Mouse (Mus musculus) cerebellum, postnatal 4 days (tissue): ENCODE data around the gene Lrrc52.
A peak's percentile ranks its signal among the peaks of the same experiment; 100 is the strongest.

Source experiments
- DNase-seq, 2 experiments: peaks; one replicate each; pipeline ENCODE4 v3.0.0; 2022; ENCODE audit warnings: low spot score in 2 of 2, mixed read lengths in 1 of 2

Gene Lrrc52

DNA sequence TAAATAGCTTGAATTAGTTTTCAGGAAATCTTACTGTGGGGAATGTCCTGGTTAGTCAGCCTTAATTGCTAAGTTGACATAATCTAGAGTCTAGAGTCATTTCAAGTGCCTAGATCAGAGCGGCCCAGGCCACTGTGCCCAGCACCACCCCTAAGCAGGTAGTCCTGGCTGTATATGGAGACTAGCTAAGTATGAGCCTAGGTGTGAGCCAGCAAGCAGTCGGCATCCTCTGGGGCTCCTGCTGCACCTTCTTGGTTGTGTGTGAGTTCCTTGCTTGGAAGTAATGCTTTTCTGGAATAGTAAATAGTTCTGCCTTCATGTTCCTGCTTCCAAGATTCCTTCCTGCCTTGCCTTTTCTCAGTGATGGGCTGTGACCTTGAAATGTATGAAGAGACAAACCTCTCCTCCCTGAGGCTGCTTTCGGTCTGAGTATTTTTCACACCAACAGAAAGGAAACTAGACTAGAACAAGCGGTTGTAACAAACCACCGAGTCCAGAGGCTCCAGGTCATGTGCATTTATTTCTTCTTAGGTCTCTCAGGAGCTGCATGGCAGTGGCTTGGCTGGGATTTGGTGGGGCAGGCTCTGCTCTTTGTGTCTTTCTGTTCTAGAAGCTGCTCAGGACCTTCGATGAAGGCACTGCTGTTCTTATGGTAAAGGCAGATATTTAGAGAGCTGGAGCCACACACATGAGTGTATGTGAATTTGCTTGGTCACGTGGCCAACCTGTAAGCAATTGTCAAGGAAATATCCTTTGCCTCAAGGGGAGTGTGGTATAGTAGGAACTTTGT is 30.2 kb downstream of the Lrrc52 start:
- DNase-seq: no peak

DNA sequence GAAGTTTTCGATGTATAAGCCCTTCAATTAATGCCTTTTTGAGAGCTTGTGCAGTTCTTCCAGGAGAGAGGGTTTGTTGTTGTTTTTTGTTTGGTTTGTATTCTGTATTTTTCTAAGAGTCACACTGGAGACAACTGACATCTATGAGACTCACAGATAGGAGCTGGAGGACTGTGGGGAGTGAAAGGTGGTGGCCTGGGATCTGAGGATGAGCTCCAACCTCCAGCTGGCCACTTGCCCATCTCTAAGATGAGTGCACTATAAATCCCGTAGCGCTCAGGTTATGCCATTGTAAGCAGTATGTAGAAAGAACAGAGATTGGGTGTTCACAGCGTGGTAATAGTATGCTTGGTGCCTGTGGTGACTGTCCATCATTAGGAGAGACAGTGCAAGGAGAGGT is 31.6 kb downstream of the Lrrc52 start:
- DNase-seq: no peak

DNA sequence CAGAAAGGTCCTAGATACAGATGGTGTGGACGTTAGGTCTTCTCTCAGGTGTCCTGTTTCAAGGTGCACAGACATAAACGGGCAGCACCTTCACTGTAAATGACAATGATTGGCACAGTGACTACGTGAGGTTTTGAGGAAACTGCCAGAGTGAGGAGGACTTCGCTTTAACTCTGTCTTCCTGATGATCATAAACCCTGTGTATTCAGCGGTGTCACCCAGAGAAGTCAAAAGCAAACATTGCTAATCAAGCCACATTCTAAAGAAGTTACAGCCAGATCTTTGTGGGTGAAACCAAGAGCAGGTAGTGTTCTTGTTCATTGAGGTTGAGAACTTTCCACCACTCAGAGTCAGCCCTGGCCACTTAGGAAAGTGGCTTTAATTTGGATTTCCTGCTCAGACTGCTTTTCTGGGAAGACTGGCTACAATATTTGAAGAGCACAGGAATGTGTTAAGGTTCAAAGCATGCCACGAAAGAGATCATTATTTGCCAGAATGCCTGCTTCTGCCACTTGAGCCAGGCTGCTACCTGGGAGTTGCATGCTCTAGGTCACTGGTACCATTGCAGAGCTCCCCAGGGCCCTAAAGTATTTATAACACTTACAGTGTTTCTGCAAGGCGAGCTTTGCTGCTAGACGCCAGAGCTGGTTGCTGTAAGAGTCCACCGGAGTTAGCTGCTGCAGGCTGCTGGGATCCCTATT is 35.5 kb downstream of the Lrrc52 start:
- no peak for DNase-seq

DNA sequence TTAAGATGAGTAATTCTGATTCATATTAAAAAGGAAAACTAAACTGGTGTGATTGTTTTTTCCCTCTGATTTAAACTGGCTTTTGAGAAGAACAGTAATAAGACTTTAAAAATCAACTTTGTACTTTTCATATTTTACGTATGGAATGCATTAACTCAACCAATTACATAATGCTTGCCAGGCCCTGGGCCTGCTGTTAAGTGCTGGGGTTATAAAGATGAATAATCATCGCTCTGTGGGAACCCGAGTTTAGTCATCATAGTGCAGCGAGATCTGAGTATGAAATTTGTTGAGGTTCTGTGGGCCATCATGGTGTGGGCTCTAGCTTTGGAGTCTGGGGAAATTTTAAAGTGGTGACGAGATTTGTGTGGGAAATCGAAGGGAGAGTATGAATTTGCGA is 39.9 kb downstream of the Lrrc52 start:
- no peak for DNase-seq

DNA sequence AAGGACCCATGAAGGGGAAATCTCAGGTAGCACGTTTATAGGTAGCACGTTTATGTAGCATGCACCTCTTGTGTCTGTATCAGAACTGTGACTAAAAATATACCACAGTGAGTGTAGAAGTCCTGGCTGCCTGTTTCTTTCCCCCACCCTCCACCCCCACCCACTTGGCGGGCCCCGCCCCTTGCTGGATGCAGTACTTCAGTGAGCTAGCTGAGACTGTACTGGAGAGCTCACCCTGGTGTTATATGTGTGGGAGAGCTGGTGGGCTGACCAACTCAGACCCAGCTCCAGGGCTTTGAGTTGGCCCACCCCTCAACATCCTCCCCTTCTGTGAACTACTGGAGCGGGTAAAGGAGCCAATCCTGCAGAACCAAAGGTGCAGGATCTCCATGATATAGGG is 41.0 kb downstream of the Lrrc52 start:
- DNase-seq: no peak

DNA sequence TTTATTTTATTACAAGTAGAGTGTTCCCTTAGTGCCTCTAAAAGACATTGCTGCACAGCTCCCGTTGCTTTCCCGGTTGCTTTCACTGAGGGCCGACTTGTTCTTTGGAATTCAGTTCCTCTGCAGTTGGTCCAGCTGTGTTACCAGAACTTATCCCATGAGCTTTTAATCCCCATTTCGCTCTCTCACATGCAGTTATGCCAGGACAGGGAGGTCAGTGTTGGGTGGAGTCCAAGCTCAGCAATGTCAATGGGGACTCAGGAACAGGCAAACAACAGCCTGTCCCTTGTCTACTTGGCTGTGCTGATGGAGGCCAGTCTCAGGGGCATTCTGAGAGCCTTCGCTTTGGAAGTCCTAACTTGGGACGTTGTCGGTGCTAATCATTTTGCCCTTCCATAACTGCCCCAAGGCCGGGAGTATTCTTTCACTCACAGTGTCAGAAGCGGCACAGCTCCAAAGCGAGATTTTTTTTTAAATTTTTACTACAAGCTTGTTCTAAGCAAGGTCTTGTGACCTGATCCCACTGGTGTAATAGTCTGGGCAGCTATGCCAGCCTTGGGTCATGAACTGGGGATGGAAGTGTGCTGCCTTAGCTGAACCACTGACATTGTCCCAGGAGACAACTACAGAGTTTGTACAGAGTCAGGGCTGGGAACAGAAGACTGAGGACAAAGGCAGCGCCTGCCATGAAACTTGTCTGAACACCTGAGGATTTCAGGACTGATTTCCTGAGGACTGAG is 43.9 kb downstream of the Lrrc52 start:
- no peak for DNase-seq

DNA sequence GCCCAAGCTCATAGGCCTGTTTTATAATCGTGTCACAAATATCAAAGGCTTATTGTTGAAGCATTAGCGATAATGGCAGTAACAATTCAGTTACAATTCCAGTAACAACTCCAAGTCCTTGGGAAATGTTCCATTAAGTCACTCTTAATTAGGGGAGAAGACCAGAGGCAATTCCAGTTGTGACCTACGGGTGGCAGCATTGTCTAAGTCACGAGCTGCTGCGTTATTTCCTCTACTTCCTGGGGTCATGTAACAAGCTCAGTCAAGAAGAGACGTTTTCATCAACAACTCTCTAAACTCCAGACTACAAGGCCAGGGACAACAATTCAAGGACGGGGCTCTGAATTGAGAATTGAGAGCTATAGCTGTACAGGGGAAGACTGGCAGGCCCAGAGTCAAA is 51.7 kb downstream of the Lrrc52 start:
- peak; percentile 78 to 85 for DNase-seq

DNA sequence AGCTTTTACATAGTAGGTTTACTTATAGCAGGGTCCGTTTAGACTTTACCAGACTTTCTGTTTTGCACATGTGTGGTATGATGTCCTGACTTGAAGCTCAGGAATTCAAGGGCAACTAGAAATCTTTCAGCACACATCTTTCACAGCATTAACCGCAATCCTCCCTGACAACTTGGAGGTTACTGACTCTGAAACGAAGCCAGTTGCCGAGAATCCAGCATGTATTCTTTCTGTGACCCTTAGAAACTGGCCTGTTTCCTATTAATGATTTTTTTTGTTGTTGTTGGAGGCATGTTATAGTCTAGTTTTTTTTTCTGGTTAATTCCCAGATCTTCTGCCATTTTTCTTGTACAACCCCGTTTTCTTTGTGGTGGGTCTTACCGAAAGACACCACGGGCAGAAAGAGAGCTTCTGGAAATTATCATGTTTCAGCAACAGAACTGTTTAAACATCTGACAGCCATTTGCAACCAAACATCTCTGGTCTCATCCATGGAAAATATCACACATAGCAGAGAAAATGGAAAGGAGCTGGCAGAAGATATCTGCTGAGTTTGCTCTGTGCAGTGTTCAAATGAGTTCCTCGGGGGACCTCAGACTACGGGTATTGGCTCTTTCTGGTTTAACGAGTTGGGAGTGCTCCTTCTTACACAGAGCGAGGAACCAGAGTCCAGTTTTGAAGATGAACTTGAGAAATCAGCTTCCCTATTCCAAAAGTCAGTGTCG is 54.4 kb downstream of the Lrrc52 start:
- no peak for DNase-seq

DNA sequence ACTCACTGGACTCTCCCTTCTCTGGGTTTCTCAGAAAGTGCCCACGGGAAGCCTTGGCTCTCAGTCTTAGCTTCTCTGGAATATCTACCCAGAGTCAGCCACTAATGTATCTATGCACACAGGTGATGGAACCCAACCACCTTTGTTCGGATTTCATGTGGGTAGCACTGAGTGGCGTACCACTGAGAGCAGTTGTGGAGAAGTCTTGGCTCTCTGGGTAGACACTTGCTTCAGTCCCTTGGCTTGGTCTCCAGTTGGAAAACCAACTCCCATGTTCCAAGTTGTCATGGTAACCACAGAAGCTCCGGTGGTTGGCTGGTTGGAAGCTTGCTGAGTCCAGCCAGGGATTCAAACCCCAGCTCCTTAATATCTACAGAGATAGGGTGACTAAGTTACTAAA is 57.0 kb downstream of the Lrrc52 start:
- no peak for DNase-seq

DNA sequence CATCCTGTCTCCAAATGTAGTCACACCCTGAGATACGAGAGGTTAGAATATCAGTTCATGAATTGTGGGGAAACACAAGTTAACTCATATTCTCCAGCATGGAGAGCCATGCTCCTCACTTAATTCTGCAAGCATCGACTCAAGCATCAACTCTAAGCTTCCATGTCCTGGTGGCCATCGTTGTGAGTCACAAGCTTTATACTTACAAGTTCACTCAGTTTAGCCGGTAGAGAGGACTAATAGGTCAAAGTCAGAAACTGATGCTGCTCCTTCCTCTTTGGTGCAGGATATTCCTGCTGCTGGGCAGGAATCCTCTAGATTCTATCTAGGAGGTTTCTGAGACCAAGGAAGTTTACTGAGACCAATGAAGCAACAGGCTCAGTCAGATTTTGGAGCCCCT is 61.3 kb downstream of the Lrrc52 start:
- no peak for DNase-seq
